Mouse (Mus musculus): ENCODE measurements at regions not wholly inside any gene's neighbourhood (a gene's known extent, or its start where the extent isn't known, plus 50 kb on each side); places are given as distances from the start of the nearest gene placed in this dataset.
A peak's percentile ranks its signal among the peaks of the same experiment; 100 is the strongest.

DNA sequence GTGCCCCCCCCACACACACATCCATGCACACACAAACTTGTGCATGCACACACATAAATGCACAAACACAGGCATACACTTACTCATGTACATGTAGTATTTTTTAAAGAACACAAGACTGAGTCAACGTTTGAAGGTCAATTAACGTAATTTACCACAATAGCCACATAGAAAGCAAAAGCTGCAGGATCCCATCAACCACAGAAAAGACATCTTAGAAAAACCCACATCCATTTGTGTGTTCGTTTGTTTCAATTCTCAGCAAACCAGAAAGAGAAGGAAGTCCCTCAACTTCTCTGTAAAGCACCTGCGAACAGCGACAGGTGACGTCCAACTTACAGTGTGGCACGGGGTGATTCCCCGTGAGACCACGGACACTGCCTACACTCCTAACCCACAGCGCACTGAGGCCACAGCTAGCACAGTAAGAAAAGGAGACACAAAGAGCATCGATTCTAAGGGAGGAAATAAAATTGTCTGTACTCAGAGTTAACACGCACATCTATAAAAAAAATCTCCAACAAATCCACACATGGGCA lies 53.8 kb downstream of the Dio3 start:
- no peak for DNase-seq (ENCODE audit: low spot score in 2 of 2)

DNA sequence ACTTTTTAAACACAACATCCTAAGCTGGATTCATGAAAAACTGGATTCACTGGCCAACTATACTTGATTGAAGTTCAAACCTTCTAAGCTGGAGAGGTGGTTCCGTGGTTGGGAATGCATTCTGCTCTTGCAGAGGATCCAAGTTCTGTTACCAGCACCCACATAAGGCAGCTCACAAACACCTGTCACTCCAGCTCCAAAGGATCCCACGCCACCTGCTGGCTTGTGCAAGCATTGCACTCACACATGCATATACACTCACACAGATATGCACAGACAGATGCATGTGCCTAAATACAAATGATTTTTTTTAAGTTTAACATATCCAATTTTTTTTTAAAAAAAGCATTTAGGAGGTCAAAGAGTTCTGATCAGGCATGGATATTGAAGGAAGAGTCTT lies 55.7 kb downstream of the Dio3 start:
- no peak for DNase-seq (ENCODE audit: low spot score in 2 of 2)

DNA sequence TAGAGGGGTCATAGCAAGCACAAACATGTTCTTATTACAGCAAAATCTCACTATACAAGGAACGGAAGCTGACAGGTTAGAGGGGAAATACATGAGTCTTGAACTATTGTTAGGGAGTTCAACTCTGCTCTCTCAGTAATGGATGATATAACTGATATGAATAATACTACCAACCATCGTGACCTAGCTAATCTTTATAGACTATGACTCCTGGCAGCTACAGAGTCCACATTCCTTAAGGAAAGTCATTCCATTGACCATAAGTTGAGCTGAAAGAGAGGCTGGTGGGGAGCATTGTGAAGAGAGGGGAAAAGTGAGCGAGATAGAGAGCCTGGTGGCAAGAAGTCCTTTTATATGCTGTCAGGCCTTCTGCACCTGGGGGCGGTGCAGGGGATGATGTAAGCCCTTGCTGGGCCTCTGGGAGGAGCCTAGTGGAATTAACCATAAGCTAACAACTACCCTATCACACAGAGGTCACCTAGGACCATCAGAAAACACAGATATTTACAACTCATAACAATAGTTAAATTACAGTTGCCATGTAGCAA lies 65.5 kb downstream of the Dio3 start:
- no peak for DNase-seq (ENCODE audit: low spot score in 2 of 2)

DNA sequence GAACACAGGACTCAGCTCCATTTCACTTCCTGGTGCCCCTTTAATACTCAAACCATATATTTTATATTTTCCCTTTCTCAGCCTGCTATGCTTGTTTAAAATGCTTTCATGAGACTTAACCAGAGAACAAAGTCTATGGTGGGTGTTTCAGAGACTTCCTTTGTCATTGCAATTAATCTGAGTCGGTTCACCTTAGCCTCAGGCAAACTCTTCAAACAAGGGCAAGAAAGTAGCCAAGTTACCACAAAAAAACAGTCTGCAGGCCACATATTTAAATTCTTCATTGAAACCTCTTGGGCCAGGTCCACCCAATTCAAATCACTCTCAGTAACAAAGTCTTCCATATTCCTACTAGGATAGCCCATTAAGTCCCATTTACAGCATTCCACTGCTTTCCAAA lies 70.8 kb downstream of the Dio3 start:
- no peak for DNase-seq (ENCODE audit: low spot score in 2 of 2)

DNA sequence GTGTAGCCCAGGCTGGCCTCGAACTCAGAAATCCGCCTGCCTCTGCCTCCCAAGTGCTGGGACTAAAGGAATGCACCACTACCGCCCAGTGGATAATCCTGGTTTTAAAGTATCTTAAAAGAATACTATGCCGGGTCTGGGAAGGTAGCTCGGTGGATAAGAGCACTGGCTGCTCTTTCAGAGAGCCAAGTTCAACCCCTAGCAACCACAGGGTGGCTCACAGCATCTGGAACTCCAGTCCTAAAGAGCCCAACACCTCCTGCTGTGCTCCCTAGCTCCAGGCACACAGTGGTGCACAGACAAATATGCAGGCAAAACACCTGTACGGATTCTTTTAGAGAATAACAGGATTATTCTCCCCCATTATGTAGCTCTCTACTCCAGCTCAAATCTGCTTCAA lies 77.0 kb downstream of the Dio3 start:
- no peak for DNase-seq (ENCODE audit: low spot score in 2 of 2)

DNA sequence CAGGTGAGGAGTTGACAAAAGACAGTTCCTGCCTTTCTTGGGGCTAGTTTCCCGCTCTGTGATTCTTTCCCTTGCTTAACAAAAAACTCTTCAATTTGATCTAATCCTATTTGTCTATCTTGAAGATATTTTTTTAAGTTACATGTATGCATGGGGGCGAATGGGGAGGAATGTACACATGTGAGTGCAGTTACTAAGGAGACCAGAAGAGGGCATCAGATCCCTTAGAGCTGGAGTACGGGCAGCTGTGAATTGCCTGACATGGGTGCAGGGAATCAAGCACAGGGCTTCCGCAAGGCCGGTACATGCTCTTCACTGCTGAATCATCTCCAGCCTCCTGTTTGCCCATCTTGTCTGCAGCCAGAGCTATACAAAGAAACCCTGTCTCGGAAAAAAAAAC lies 79.8 kb upstream of the Ppp2r5c start:
- no peak for DNase-seq (ENCODE audit: low spot score in 2 of 2)

DNA sequence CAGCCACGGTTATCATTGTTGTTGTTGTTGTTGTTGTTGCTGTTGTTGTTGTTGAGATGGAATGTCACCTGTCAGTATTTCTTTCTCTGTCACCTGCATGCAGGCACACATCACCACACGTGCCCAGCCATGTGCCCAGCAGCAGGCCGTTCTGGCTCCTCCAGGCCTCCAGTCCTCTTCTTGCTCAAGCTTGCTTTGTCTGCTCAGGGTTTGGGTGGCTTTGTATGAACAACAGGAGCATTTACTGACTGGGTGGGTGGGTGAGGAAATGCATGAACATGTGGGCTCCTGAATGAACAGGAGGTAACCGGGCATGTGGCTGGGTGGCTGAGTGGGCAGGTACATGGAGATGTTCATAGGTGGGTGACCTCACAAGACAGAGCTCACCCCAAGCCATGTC lies 79.1 kb upstream of the Ppp2r5c start:
- no peak for DNase-seq (ENCODE audit: low spot score in 2 of 2)

DNA sequence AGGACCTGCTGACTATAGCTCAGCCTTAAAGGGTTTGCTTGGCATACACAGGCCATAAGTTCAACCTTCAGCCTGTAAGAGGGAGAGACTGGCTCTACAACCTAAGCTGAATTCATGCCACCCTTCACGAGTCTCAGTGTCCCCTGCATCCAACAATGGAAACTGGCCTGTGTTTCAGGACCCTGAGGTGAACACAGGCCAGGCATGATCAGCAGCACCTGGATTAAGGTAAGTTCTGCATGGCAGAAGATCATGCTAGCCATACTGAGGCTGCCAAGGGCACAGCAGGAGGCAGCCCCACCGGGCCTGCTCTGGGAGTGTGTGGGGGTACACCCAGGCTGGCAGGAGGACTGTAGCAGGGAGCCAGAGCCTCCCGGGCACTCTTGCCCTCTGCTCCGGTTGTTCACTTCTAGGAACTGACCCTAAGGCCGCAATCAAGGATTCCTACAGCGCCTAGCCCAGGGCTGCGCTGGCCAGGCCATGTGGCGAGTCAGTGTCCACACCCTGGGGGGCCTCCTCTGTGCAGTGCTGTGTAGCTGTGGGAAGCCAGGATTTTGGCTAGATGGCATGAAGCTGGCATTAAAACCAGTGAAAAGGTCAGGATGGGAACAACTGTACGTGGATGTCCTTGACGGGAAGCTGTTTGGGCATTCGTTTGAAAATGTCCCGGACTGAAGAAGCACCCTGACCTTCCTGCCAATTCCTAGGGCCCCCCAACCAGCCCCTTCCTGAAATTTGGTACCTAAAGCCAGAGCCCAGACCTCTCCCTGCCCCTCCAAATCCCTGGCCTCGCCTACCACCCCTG lies 74.8 kb upstream of the Ppp2r5c start:
- DNase-seq (ENCODE audit: low spot score in 2 of 2), result no peak

DNA sequence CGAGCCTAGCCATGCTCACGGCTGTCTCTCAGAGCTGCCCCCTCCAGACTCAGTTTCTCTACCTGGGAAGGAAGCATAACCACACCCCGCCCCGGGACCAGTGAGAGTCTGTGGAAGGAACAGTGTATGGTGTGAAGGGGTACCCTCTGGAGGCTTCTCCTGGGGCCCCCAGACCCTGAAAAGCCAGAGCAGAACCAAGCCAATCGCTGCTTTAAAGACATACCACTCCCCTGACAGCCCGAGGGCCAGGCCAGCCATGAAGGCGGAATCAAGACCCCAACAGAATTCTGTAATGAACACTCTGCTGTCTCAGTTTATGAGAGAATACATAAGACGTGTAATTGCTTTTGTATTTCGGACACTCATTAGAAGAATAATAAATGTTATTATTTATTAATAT lies 73.9 kb upstream of the Ppp2r5c start:
- DNase-seq (ENCODE audit: low spot score in 2 of 2), result no peak

DNA sequence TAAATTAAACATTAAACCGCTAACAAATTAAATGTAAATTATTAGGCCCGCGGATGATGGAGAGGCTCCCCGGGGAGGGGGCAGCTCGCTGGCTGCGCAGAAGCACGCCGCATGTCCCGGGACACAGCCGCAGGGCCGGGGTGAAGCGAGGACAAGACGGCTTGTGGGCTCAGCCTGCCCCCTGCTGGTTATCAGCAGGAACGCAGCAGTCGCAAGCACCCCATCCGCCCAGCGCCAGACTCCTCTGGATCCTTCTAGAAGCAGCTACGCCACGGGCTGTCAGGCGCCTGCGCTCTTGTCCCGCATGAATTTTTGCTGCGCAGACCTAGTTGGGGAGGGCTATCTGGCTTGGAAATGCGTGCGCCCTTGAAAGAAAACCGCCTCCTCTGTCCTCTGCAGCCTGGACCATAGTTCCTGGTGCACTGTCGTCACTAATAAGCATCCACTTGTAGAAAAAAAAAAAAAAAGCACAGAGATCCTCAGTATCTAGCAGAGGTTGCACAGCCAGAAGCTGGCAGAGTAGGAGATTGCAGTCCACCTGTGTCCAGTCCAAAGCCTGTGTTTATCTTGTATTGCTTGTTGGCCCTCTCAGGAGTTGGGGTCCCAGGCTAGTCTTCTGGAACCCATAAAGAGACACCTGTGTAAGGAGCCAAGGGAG lies 73.4 kb upstream of the Ppp2r5c start:
- DNase-seq (ENCODE audit: low spot score in 2 of 2), result peak; percentile 62 to 87

DNA sequence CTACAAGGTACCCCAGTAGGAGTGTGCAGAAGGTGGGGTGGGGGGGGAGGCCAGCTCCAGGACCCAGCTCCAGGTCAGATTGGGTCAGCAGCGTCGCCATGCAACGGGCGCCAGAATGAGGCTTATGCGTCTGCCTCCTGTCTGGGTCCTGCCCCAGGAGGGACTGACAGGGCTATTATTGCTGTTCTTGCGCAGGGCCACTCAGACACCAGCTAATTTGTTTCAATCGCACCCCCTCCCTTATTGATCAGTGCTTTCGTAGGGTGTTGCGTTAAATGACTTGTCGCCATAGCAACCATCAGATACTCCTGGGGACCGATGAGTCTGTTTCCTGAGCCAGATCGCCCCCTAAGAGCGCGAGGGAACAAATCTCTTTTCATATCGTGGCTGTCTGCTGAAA lies 71.8 kb upstream of the Ppp2r5c start:
- DNase-seq (ENCODE audit: low spot score in 2 of 2), result no peak

DNA sequence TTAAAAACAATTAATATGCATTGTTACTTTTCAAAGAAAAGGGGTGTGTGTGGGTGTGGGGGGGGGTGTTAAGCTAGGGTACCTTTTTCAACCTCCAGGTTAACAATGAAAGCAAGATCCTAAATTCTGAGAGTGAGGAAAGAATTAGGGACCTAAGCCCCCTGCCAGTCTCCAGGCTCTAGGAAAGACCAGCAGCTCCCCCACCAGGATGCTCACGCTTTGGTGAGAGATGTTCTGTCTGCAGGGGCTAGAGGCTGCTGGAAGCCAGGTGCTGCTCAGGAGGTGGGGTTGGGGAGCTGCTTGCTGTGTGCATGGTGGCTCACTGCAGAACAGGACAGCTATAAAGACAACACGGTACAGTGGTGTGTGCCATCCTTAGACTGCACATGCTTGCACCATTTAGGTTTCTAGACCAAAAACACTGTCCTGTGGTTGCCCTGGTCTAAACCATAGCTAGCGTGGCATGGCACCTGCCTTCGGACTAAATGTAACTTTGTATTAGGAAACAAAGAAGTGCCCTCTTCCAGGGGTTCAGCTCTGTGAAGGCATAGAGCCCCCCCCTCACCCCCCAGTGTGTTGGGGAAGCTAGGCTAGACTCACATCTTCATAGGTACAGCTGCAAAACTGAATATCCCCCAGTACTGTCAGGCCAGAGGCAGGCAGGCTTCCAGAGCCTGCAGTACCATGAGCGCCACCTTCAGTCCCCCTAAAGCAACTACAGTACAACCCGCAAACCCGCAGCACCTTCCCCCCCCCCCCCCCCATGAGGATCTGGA lies 70.7 kb upstream of the Ppp2r5c start:
- no peak for DNase-seq (ENCODE audit: low spot score in 2 of 2)

DNA sequence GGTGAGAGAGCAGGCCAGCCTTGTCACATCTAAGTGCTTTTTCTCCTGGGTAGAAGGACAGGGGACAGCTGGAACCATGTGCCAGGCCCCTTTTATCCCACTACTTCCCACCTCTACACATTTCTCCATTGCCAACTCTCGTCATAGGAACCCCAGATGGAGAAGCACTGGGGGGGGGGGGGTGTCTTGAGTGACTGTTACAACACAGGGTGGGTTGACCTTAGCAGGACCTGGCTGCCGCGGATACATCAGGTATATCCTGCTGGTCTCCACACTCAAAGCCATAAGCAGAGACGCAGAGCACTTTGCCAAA lies 70.1 kb upstream of the Ppp2r5c start:
- DNase-seq (ENCODE audit: low spot score in 2 of 2), result no peak

DNA sequence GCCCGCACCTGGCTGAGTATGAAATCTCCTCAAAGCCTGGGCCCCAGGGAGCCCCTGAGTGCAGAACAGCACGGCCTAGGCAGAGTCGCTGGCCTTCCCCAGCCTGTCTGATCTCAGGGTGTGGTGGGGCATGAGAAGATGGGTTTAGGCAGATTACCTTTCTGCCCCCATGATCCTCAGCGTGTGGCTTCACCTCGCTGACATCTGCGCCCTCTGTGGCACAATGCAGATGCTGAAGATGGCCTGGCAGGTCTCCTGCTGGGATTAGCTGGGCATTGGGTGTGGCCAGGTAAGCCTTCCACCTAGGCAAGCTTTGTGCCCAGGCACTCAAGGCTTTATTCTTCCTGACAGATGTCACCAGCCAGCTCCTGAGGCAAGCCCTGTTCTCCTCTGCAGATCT lies 69.6 kb upstream of the Ppp2r5c start:
- DNase-seq (ENCODE audit: low spot score in 2 of 2), result no peak

DNA sequence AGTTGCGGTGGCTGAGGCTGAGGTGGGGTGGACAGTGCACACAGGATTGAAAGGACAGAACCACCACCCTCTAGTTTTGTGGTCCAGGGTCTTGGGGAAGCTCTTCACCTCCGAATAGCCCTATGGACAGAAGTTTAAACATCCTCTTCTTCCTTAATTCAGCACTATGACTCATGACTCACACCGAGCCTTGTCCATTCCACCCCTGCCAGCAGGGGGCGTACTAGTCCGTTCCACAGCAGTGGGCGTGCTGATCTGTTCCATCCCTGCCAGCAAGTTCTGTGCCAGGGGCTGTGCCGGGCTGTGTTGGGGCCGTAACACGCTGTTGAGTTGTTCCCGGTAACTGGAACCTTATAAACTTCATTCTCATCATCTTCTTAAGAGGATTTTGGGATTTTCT lies 69.2 kb upstream of the Ppp2r5c start:
- peak in 1 of 2 experiments; percentile 44 for DNase-seq (ENCODE audit: low spot score in 2 of 2)

DNA sequence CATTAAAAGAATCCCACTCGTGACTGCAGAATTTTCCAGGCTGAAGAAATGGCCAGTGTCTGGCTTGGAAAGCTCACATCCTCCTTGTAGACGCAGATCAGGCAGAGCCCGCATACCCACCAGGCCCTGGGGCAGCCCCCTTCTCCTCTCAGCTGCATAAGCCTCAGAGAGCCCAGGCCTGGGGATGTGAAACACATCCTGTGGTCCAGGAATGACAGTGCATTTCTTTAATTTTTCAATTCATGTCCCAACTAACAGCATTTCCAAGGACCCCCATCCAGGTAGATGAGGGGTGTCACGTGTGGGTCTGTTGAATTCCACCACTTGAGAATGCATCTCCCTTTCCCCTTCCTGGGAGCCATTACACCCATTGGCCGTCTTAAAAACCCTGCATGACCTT lies 68.6 kb upstream of the Ppp2r5c start:
- no peak for DNase-seq (ENCODE audit: low spot score in 2 of 2)

DNA sequence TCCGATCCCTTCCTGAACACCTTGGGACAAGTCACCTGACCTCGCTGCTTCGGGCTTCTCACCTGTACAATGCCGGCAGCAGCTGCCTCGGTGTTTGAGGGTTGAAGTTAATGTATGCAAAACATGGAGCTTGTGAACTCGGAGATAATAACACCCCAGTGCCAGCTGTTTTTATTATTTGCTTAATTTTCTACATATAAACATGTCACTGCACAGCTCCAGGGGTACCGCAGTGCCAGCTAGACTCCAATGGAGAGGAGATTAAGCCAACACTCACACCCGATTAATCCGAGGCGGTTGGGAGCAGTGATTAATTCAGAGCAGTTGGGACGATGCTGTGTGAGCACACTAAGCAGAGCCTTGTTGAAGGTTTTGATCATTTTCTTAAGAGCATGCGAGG lies 67.2 kb upstream of the Ppp2r5c start:
- no peak for DNase-seq (ENCODE audit: low spot score in 2 of 2)

DNA sequence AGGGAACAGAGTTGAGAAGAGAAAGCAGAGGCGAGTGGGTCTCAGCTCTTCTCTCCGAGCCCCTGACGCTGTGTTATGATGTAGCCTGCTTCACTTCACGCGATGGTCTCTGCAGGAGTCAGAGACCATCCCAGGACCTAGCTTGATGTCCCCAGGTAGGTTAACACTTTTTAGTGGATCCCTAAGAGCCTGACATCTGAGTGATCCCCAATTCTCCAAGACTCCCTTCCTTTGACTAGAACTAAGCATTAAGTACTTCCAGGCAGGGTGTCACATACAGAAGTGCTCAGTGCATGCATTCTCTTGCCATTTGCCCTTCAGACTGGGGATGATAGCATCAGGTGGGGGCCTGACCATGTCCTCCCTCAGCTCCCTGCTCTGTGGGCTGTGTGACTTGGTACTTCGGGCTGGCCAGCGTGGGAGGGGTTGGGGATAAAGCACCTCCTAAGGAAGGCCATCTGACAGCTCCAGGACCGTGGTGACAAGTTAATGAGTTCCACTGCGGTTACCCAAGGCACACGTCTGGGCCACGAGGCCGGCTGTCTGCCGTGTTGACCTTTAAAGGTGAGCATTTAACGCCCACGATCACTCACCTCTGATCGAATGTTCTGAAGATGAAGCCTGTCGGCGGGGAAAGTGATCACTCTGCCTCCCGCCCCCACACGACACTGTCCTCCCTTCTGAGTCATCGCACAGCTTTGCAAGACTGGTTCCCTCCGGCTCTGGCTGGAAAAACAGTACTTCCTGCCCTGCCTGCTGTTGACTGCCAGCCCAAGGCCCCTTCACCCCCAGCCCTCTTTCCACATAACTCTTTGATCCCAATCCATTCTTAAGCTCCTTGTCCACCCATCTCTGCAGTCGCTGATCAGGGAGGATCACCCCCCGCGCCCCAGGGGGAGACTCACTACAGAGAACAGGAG lies 65.8 kb upstream of the Ppp2r5c start:
- DNase-seq (ENCODE audit: low spot score in 2 of 2), result peak in 1 of 2 experiments; percentile 40

DNA sequence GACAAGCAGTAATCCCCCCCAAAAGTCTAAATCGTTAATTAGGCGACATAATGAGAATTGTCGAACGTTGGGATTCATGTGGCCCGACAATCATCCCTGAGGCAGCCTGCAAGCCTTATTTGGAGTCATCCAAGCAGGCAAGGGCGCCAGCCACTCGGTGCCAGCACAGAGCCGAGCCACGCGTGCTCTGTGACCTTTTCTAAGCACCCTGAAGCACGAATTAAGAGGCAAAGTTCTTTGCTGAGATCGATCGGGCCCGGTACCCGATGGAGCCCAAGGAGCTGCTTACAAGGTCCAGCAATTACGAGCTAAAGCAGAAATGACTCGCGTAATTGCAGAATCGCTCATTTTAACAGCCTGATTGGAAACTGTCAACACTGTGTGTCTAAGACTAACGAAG lies 61.9 kb upstream of the Ppp2r5c start:
- no peak for DNase-seq (ENCODE audit: low spot score in 2 of 2)

DNA sequence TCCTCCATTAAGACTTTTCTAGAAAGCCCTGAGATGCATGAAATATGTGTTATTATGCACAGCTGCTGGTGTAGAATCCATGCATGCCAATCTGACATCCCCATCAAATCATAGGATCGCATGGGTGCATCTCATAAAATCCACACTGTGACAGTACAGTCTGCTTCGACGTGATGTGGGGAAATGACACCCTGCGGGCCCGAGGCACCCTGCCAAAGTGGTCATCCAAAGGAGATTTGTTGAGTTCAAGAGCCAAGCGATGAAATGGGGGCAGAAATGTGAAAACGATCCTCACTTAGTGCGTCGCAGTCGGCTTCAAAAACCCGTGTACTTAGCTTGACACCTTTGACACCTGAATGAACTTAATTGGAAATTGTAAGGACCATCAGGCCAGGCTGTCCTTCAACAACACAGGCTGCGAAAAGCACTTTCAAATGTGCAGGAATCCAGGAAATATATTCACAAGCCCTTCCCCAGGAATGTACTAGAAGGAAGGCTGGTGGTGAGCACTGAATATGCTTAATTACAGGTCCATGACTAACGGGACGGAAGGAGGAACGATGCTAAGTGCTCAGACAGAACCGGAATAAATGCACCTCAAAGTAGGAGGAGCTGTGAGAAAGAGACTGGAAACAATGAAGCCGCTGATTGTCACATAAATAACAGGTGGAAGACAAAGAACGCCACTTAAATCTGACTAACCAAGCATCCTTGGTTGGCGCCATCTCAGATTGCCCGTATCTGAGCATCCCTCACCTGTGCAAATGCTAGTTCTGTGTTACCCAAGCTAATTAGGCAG lies 60.9 kb upstream of the Ppp2r5c start:
- DNase-seq (ENCODE audit: low spot score in 2 of 2), result no peak

DNA sequence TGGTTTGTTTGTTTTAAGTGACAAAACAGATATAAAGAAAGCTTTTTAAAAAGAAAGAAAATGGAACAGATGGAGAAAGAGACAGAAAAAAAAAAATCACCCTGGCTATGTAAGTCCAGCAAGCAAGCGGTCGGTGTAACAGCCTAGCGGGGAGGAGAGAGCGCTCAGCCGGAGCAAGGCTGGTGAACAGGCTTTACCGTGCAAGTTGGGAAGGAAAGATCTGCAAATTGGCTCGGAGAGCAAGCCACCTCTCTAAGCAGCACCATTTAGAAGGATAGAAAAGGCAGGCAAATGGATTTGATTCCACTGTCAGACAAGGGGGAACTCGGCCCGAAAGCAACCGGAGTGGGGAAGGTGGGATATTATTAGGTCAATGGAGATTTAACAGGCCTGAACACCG lies 59.9 kb upstream of the Ppp2r5c start:
- no peak for DNase-seq (ENCODE audit: low spot score in 2 of 2)
